In the genomic region with DNA sequence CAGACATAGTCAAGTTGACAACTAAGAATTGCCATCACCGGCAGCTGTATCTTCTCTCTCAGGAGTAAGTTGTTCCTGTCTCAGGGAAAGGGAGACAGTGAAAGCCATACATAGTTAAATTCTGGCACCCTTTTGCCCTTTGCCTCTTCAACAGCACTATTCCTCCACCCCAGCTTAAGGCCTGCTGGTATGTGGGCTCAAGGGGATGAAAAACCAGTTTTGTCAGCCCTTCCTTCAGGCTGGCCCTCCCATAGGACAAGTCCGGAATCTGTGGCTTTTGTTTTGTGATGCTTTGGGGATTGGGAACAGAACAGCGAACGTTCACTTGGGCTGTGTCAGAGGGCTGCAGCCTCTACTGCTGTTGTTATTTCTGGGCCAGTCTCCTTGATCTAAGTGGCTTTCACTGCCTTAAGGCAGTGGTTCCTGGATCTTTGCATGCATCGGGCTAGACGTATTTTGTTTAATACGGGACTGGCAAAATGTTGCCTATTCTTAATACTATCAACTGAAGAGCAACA, we compare ENCODE assay signal across 11 mouse cellular contexts.
A peak's percentile ranks its signal among the peaks of the same experiment; 100 is the strongest.
DNase-seq lines count a peak whose midpoint lies in the region; ATAC-seq and TF ChIP-seq lines count a peak whose summit lies in the region.
"Had no signal": no experiment of that assay in that cellular context is flagged by ENCODE, and none has a peak within 500 bp of the region (broad histone marks: within the 10 kb centered on the region; RNA-seq: fewer than 3 reads in every experiment).

No protein-coding gene starts in this region.

- peak overlapping the region; percentile 9; the same call in 1 of the 2 replicates for H3K27ac ChIP-seq in gastrocnemius, adult 2 months
- H3K27ac ChIP-seq in kidney, postnatal 0 days = no peak overlapping the region
- H3K27ac ChIP-seq in forebrain, embryonic 13.5 days = no peak overlapping the region
- no peak overlapping the region for H3K27ac ChIP-seq in midbrain, embryonic 16.5 days (ENCODE audit: low read length)
- H3K27ac ChIP-seq: liver, embryonic 14.5 days had no signal

- no peak for ATAC-seq in kidney, postnatal 0 days (replicated peaks; ENCODE audit: low FRiP score, low read depth)
- no peak for ATAC-seq in forebrain, embryonic 13.5 days
- no peak for ATAC-seq in midbrain, embryonic 16.5 days

- no peak overlapping the region for H3K9ac ChIP-seq in kidney, postnatal 0 days (ENCODE audit: low read depth, low read length)
- no peak overlapping the region for H3K9ac ChIP-seq in forebrain, embryonic 13.5 days
- no peak overlapping the region for H3K9ac ChIP-seq in midbrain, embryonic 16.5 days (ENCODE audit: low read depth, low read length)
- H3K9ac ChIP-seq: liver, embryonic 14.5 days had no signal

- H3K27me3 ChIP-seq in kidney, postnatal 0 days (ENCODE audit: insufficient read depth, low read length) = no peaks in the 10 kb centered on the region
- no peaks in the 10 kb centered on the region for H3K27me3 ChIP-seq in forebrain, embryonic 13.5 days
- no peaks in the 10 kb centered on the region for H3K27me3 ChIP-seq in midbrain, embryonic 16.5 days (ENCODE audit: control insufficient read depth, insufficient read depth, low read depth, low read length)

- intact Hi-C loops in gastrocnemius, adult 2 months (cut with DNase I) = no loop called here
- intact Hi-C loops in gastrocnemius, postnatal 14 days (cut with DNase I; ENCODE audit: low total_unique reads) = no loop called here

- DNase-seq in gastrocnemius, adult 2 months = no peak
- no peak for DNase-seq in gastrocnemius, postnatal 14 days
- DNase-seq in kidney, postnatal 0 days (ENCODE audit: low spot score) = no peak
- DNase-seq in kidney, postnatal 10 days = no peak
- no peak for DNase-seq in left cerebral cortex, adult 18-20 months (ENCODE audit: low spot score in 2 of 2)
- DNase-seq in cerebellum, adult 9-10 months = no peak
- DNase-seq: cerebellum, adult 18-20 months had no signal

- peak overlapping the region; percentile 46 for H3K4me2 ChIP-seq in kidney, postnatal 0 days (ENCODE audit: low read length)
- peak overlapping the region; percentile 28; the same call in 1 of the 2 replicates for H3K4me2 ChIP-seq in forebrain, embryonic 13.5 days
- peak overlapping the region; percentile 43 for H3K4me2 ChIP-seq in midbrain, embryonic 16.5 days (ENCODE audit: low read length)

- WGBS in kidney, postnatal 0 days = 56% methylated on average over 7 of the region's 7 CpGs
- WGBS in forebrain, embryonic 13.5 days = 53% methylated on average over 7 of the region's 7 CpGs
- 51% methylated on average over 7 of the region's 7 CpGs for WGBS in midbrain, embryonic 16.5 days

- peak overlapping the region; percentile 52 for H3K4me3 ChIP-seq in gastrocnemius, adult 2 months
- no peak overlapping the region for H3K4me3 ChIP-seq in kidney, postnatal 0 days (replicated peaks; ENCODE audit: low read depth, low read length)
- H3K4me3 ChIP-seq in forebrain, embryonic 13.5 days = no peak overlapping the region
- no peak overlapping the region for H3K4me3 ChIP-seq in midbrain, embryonic 16.5 days (ENCODE audit: low read depth, low read length)
- H3K4me3 ChIP-seq: erythroblast, embryonic 14.5 days had no signal

- H3K9me3 ChIP-seq in kidney, postnatal 0 days (replicated peaks; ENCODE audit: low read length) = no peaks in the 10 kb centered on the region
- no peaks in the 10 kb centered on the region for H3K9me3 ChIP-seq in forebrain, embryonic 13.5 days (replicated peaks)
- H3K9me3 ChIP-seq in midbrain, embryonic 16.5 days (replicated peaks; ENCODE audit: control insufficient read depth, low read length, poor library complexity, severe bottlenecking) = no peaks in the 10 kb centered on the region

- no peaks in the 10 kb centered on the region for H3K36me3 ChIP-seq in kidney, postnatal 0 days (ENCODE audit: insufficient read depth, low read length)
- no peaks in the 10 kb centered on the region for H3K36me3 ChIP-seq in forebrain, embryonic 13.5 days (ENCODE audit: poor library complexity, severe bottlenecking)
- no peaks in the 10 kb centered on the region for H3K36me3 ChIP-seq in midbrain, embryonic 16.5 days (ENCODE audit: control insufficient read depth, insufficient read depth, low read length)

- TF ChIP-seq CTCF in gastrocnemius, adult 2 months (IDR thresholded peaks at IDR 0.05) = no peak
- no peak for TF ChIP-seq CTCF in kidney, postnatal 0 days (IDR thresholded peaks at IDR 0.05; ENCODE audit: low read depth)

- H3K4me1 ChIP-seq in kidney, postnatal 0 days (replicated peaks; ENCODE audit: insufficient read depth, low read length) = 0 out of 2 replicates have a peak, but pooled peaks cover 9% of the 10 kb centered on the region
- peaks cover 9% of the 10 kb centered on the region for H3K4me1 ChIP-seq in forebrain, embryonic 13.5 days
- peaks cover 6% of the 10 kb centered on the region for H3K4me1 ChIP-seq in midbrain, embryonic 16.5 days (ENCODE audit: control insufficient read depth, insufficient read depth, low read length)
